In genomic region chr5:7899537-7899936, GRCm38 (mm10) we compare ENCODE assay signal across 10 mouse cellular contexts.
DNase-seq lines count a peak whose midpoint lies in the region; ATAC-seq and TF ChIP-seq lines count a peak whose summit lies in the region.
"Had no signal": no experiment of that assay in that cellular context is flagged by ENCODE, and none has a peak within 500 bp of the region (broad histone marks: within the 10 kb centered on the region; RNA-seq: fewer than 3 reads in every experiment).

No protein-coding gene starts in this region.

- H3K9ac ChIP-seq in liver, postnatal 0 days (replicated peaks) = no peak overlapping the region
- no peak overlapping the region for H3K9ac ChIP-seq in liver, embryonic 12.5 days
- no peak overlapping the region for H3K9ac ChIP-seq in midbrain, embryonic 12.5 days (replicated peaks)
- H3K9ac ChIP-seq: limb, embryonic 15.5 days had no signal

- no peaks in the 10 kb centered on the region for H3K9me3 ChIP-seq in liver, postnatal 0 days (ENCODE audit: low read length)
- no peaks in the 10 kb centered on the region for H3K9me3 ChIP-seq in liver, embryonic 12.5 days (replicated peaks)
- no peaks in the 10 kb centered on the region for H3K9me3 ChIP-seq in midbrain, embryonic 12.5 days
- H3K9me3 ChIP-seq: limb, embryonic 15.5 days had no signal

- no peaks in the 10 kb centered on the region for H3K36me3 ChIP-seq in liver, postnatal 0 days (replicated peaks; ENCODE audit: insufficient read depth, low read length)
- no peaks in the 10 kb centered on the region for H3K36me3 ChIP-seq in liver, embryonic 12.5 days
- H3K36me3 ChIP-seq in midbrain, embryonic 12.5 days = no peaks in the 10 kb centered on the region
- H3K36me3 ChIP-seq: limb, embryonic 15.5 days had no signal

- 0 out of 2 replicates have a peak, but pooled peaks have one; percentile 28 for TF ChIP-seq CTCF in liver, postnatal 0 days (IDR thresholded peaks at IDR 0.05; ENCODE audit: low read depth)

- 68% methylated on average over 3 of the region's 3 CpGs for WGBS in liver, postnatal 0 days (ENCODE audit: insufficient replicate concordance)
- WGBS in liver, embryonic 12.5 days (ENCODE audit: insufficient replicate concordance) = 54% methylated on average over 3 of the region's 3 CpGs
- 82% methylated on average over 3 of the region's 3 CpGs for WGBS in midbrain, embryonic 12.5 days

- H3K27me3 ChIP-seq in liver, postnatal 0 days (ENCODE audit: insufficient read depth, low read length) = no peaks in the 10 kb centered on the region
- H3K27me3 ChIP-seq in liver, embryonic 12.5 days (replicated peaks) = no peaks in the 10 kb centered on the region
- no peaks in the 10 kb centered on the region for H3K27me3 ChIP-seq in midbrain, embryonic 12.5 days
- H3K27me3 ChIP-seq: limb, embryonic 15.5 days had no signal

- H3K4me1 ChIP-seq in liver, postnatal 0 days (ENCODE audit: insufficient read depth) = no peaks in the 10 kb centered on the region
- no peaks in the 10 kb centered on the region for H3K4me1 ChIP-seq in liver, embryonic 12.5 days
- no peaks in the 10 kb centered on the region for H3K4me1 ChIP-seq in midbrain, embryonic 12.5 days
- H3K4me1 ChIP-seq: limb, embryonic 15.5 days had no signal

- no peak overlapping the region for H3K4me3 ChIP-seq in liver, postnatal 0 days (ENCODE audit: low read depth, low read length)
- no peak overlapping the region for H3K4me3 ChIP-seq in liver, embryonic 12.5 days
- H3K4me3 ChIP-seq in midbrain, embryonic 12.5 days = no peak overlapping the region
- H3K4me3 ChIP-seq: erythroblast, embryonic 14.5 days; limb, embryonic 15.5 days had no signal

- no peak overlapping the region for H3K4me2 ChIP-seq in liver, postnatal 0 days (ENCODE audit: low read depth, low read length)
- no peak overlapping the region for H3K4me2 ChIP-seq in liver, embryonic 12.5 days
- no peak overlapping the region for H3K4me2 ChIP-seq in midbrain, embryonic 12.5 days (replicated peaks)
- H3K4me2 ChIP-seq: limb, embryonic 15.5 days had no signal

- intact Hi-C loops in gastrocnemius, postnatal 14 days (cut with DNase I; ENCODE audit: low total_unique reads) = no loop called here

- ATAC-seq in cerebellum, adult (ENCODE audit: insufficient number of reproducible peaks, low FRiP score, low TSS enrichment) = no peak
- ATAC-seq in liver, postnatal 0 days = no peak
- no peak for ATAC-seq in liver, embryonic 12.5 days
- ATAC-seq in midbrain, embryonic 12.5 days (ENCODE audit: low FRiP score, low read depth) = peak; percentile 62; the same call in 1 of the 2 replicates
- ATAC-seq in erythroblast, adult 5-6 weeks (replicated peaks; ENCODE audit: low FRiP score, poor library complexity, severe bottlenecking) = no peak
- ATAC-seq in erythroid progenitor cell, adult 5-6 weeks (replicated peaks; ENCODE audit: low FRiP score, poor library complexity, severe bottlenecking) = no peak

- H3K27ac ChIP-seq in liver, postnatal 0 days (ENCODE audit: low read depth) = no peak overlapping the region
- no peak overlapping the region for H3K27ac ChIP-seq in liver, embryonic 12.5 days
- H3K27ac ChIP-seq in midbrain, embryonic 12.5 days (replicated peaks) = no peak overlapping the region
- H3K27ac ChIP-seq: limb, embryonic 15.5 days had no signal

- TF ChIP-seq EP300 in liver, postnatal 0 days (IDR thresholded peaks at IDR 0.05; ENCODE audit: low read depth) = no peak

- peak; percentile 66 to 73 for DNase-seq in cerebellum, postnatal 14 days
- no peak for DNase-seq in liver, postnatal 0 days
- peak; percentile 21 for DNase-seq in gastrocnemius, postnatal 14 days
